Mouse (Mus musculus): ENCODE measurements around the gene Rbm43. TPM values are rescaled to one million over a fixed set of nuclear protein-coding genes. Genes with fewer than 3 reads are reported as not detected.
"Not testable (repeated sequence)": the region's sequence is repeated elsewhere in the genome, so short reads cannot be mapped to it uniquely, and the experiment has no call there.

Gene Rbm43
- polyA plus RNA-seq, 1 experiment: 0.98 TPM

DNA sequence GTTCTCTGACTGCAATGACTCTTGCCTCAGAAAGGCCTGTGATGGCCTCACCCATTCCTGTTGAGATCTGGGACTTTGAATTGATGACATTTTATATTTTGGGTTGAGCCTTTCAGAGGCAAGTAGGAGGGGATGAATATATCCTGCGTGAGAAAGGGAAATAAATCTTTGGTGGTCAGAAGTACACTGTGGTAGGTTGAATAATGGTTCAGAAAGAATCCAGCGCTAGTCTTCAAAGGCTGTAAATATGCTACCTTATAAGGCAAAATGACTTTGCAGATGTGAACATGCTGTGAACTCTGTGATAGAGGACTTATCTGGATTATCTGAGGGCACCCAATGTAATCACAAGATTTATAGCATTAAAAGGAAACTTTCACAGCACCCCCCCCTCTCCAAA, 23.1 kb downstream of the Rbm43 start:
- no peak overlapping the region for H3K4me3 ChIP-seq (ENCODE audit: insufficient read depth, poor library complexity, severe bottlenecking)
- no peaks in the 10 kb centered on the region for H3K79me3 ChIP-seq (ENCODE audit: low read depth)
- no peak for TF ChIP-seq MYOG (IDR thresholded peaks at IDR 0.05; ENCODE audit: control insufficient read depth, extremely low read depth, insufficient read length)
- TF ChIP-seq FOSL1 (IDR thresholded peaks at IDR 0.05; ENCODE audit: insufficient read depth, low read length, poor library complexity, severe bottlenecking): no peak
- TF ChIP-seq CTCF (IDR thresholded peaks at IDR 0.05; ENCODE audit: control insufficient read depth, insufficient read depth, insufficient read length): no peak
- no peak for TF ChIP-seq MYOD1 (IDR thresholded peaks at IDR 0.05; ENCODE audit: control insufficient read depth, insufficient read length, low read depth)
- no peak for TF ChIP-seq MAX (IDR thresholded peaks at IDR 0.05)
- no peak for TF ChIP-seq CEBPB (IDR thresholded peaks at IDR 0.05; ENCODE audit: low read depth)
- TF ChIP-seq USF1 (IDR thresholded peaks at IDR 0.05; ENCODE audit: low read depth): no peak
- H3K79me2 ChIP-seq (ENCODE audit: control insufficient read depth, insufficient read depth): no peaks in the 10 kb centered on the region
- H3K27me3 ChIP-seq (ENCODE audit: control insufficient read depth, insufficient read depth, insufficient read length): no peaks in the 10 kb centered on the region
- H3K36me3 ChIP-seq (ENCODE audit: control insufficient read depth, insufficient read depth): no peaks in the 10 kb centered on the region
- no peak overlapping the region for H3ac ChIP-seq (ENCODE audit: control insufficient read depth, insufficient read length, low read depth)

DNA sequence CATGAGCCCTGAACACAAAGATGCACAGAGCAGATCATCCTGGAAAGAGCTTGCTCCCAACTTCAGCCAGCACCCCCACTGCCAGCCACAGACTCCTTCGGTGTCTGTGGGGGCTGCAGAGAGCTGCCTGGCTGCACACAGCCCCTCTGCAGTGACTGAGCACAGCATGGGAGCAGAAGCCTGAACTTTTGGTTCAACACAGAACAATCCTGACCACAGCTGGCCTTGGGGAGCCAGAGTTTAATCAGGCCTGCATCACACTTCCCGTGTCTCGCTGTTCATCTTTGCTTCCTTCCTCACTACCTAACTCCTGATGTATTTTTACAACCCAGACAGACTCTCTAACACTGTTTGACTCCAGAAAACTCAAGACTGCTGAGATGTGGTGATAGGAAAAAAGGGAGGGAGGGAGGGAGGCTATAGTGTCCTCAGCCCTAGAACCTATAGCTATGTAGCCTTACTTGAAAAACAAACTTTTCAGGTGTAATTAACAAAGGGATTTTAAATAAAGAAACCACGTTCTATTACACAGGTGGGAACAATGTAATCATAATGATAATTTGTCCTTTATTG, 27.3 kb downstream of the Rbm43 start:
- no peaks in the 10 kb centered on the region for H3K79me3 ChIP-seq (ENCODE audit: low read depth)
- TF ChIP-seq CTCF (IDR thresholded peaks at IDR 0.05; ENCODE audit: control insufficient read depth, insufficient read depth, insufficient read length) (no peak), MAX (IDR thresholded peaks at IDR 0.05) (no peak), MYOG (IDR thresholded peaks at IDR 0.05; ENCODE audit: control insufficient read depth, extremely low read depth, insufficient read length) (no peak), CEBPB (IDR thresholded peaks at IDR 0.05; ENCODE audit: low read depth) (no peak), FOSL1 (IDR thresholded peaks at IDR 0.05; ENCODE audit: insufficient read depth, low read length, poor library complexity, severe bottlenecking) (no peak), MYOD1 (IDR thresholded peaks at IDR 0.05; ENCODE audit: control insufficient read depth, insufficient read length, low read depth) (no peak), USF1 (IDR thresholded peaks at IDR 0.05; ENCODE audit: low read depth) (no peak)

DNA sequence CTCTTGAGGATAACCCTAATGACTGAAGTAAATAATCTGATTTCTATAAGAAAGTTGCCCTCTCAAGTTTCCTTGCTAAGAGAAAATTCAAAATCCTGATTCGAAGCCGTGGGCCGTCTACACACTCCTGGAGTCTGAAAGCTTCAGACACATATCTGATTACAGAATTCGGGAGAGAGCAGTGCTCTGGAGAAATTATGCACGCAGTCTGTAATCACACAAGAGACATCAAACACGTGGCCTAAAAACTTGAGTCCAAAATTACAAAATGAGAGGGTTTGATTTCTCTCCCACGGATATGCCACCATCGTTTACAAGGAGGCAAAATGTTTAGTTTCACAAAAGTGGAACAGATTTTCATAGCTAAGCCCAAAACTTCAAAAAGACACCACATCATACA, 29.3 kb downstream of the Rbm43 start:
- H3K27me3 ChIP-seq (ENCODE audit: control insufficient read depth, insufficient read depth, insufficient read length): no peaks in the 10 kb centered on the region
- no peaks in the 10 kb centered on the region for H3K79me2 ChIP-seq (ENCODE audit: control insufficient read depth, insufficient read depth)
- TF ChIP-seq MYOD1 (IDR thresholded peaks at IDR 0.05; ENCODE audit: control insufficient read depth, insufficient read length, low read depth) (no peak), FOSL1 (IDR thresholded peaks at IDR 0.05; ENCODE audit: insufficient read depth, low read length, poor library complexity, severe bottlenecking) (no peak), USF1 (IDR thresholded peaks at IDR 0.05; ENCODE audit: low read depth) (no peak), MYOG (IDR thresholded peaks at IDR 0.05; ENCODE audit: control insufficient read depth, extremely low read depth, insufficient read length) (no peak), MAX (IDR thresholded peaks at IDR 0.05) (no peak), CEBPB (IDR thresholded peaks at IDR 0.05; ENCODE audit: low read depth) (no peak), CTCF (IDR thresholded peaks at IDR 0.05; ENCODE audit: control insufficient read depth, insufficient read depth, insufficient read length) (no peak)
- H3ac ChIP-seq (ENCODE audit: control insufficient read depth, insufficient read length, low read depth): no peak overlapping the region
- no peaks in the 10 kb centered on the region for H3K36me3 ChIP-seq (ENCODE audit: control insufficient read depth, insufficient read depth)
- no peaks in the 10 kb centered on the region for H3K79me3 ChIP-seq (ENCODE audit: low read depth)
- H3K4me3 ChIP-seq (ENCODE audit: insufficient read depth, poor library complexity, severe bottlenecking): no peak overlapping the region

More for the DNA sequence above, 27.3 kb downstream of the Rbm43 start:
- no peaks in the 10 kb centered on the region for H3K36me3 ChIP-seq (ENCODE audit: control insufficient read depth, insufficient read depth)
- H3ac ChIP-seq (ENCODE audit: control insufficient read depth, insufficient read length, low read depth): no peak overlapping the region
- H3K27me3 ChIP-seq (ENCODE audit: control insufficient read depth, insufficient read depth, insufficient read length): no peaks in the 10 kb centered on the region
- H3K4me3 ChIP-seq (ENCODE audit: insufficient read depth, poor library complexity, severe bottlenecking): no peak overlapping the region
- no peaks in the 10 kb centered on the region for H3K79me2 ChIP-seq (ENCODE audit: control insufficient read depth, insufficient read depth)

GRCm38 (mm10) chr2:51892411-51892901, 42.5 kb downstream of the Rbm43 start:
- TF ChIP-seq CEBPB (IDR thresholded peaks at IDR 0.05; ENCODE audit: low read depth) (no peak), MYOG (IDR thresholded peaks at IDR 0.05; ENCODE audit: control insufficient read depth, extremely low read depth, insufficient read length) (no peak), FOSL1 (IDR thresholded peaks at IDR 0.05; ENCODE audit: insufficient read depth, low read length, poor library complexity, severe bottlenecking) (no peak), CTCF (IDR thresholded peaks at IDR 0.05; ENCODE audit: control insufficient read depth, insufficient read depth, insufficient read length) (no peak), USF1 (IDR thresholded peaks at IDR 0.05; ENCODE audit: low read depth) (no peak), MAX (IDR thresholded peaks at IDR 0.05) (no peak), MYOD1 (IDR thresholded peaks at IDR 0.05; ENCODE audit: control insufficient read depth, insufficient read length, low read depth) (no peak)
- Histone ChIP-seq H3K79me2 (ENCODE audit: control insufficient read depth, insufficient read depth) (no peaks in the 10 kb centered on the region), H3K27me3 (ENCODE audit: control insufficient read depth, insufficient read depth, insufficient read length) (no peaks in the 10 kb centered on the region), H3K79me3 (ENCODE audit: low read depth) (no peaks in the 10 kb centered on the region), H3ac (ENCODE audit: control insufficient read depth, insufficient read length, low read depth) (no peak overlapping the region), H3K4me3 (ENCODE audit: insufficient read depth, poor library complexity, severe bottlenecking) (no peak overlapping the region), H3K36me3 (ENCODE audit: control insufficient read depth, insufficient read depth) (no peaks in the 10 kb centered on the region)

- no peak overlapping the region for H3K4me3 ChIP-seq (ENCODE audit: insufficient read depth, poor library complexity, severe bottlenecking)
- no peak overlapping the region for H3ac ChIP-seq (ENCODE audit: control insufficient read depth, insufficient read length, low read depth)
- H3K36me3 ChIP-seq (ENCODE audit: control insufficient read depth, insufficient read depth): no peaks in the 10 kb centered on the region
- H3K79me2 ChIP-seq (ENCODE audit: control insufficient read depth, insufficient read depth): no peaks in the 10 kb centered on the region
- no peak for TF ChIP-seq CTCF (IDR thresholded peaks at IDR 0.05; ENCODE audit: control insufficient read depth, insufficient read depth, insufficient read length)
- no peak for TF ChIP-seq MAX (IDR thresholded peaks at IDR 0.05)
- no peak for TF ChIP-seq FOSL1 (IDR thresholded peaks at IDR 0.05; ENCODE audit: insufficient read depth, low read length, poor library complexity, severe bottlenecking)
- TF ChIP-seq MYOD1 (IDR thresholded peaks at IDR 0.05; ENCODE audit: control insufficient read depth, insufficient read length, low read depth): no peak
- TF ChIP-seq MYOG (IDR thresholded peaks at IDR 0.05; ENCODE audit: control insufficient read depth, extremely low read depth, insufficient read length): no peak
- no peak for TF ChIP-seq CEBPB (IDR thresholded peaks at IDR 0.05; ENCODE audit: low read depth)
- no peak for TF ChIP-seq USF1 (IDR thresholded peaks at IDR 0.05; ENCODE audit: low read depth)
- no peaks in the 10 kb centered on the region for H3K79me3 ChIP-seq (ENCODE audit: low read depth)
- no peaks in the 10 kb centered on the region for H3K27me3 ChIP-seq (ENCODE audit: control insufficient read depth, insufficient read depth, insufficient read length)
These were observed 44.0 kb downstream of the Rbm43 start for GRCm38 (mm10) chr2:51890961-51891360.

DNA sequence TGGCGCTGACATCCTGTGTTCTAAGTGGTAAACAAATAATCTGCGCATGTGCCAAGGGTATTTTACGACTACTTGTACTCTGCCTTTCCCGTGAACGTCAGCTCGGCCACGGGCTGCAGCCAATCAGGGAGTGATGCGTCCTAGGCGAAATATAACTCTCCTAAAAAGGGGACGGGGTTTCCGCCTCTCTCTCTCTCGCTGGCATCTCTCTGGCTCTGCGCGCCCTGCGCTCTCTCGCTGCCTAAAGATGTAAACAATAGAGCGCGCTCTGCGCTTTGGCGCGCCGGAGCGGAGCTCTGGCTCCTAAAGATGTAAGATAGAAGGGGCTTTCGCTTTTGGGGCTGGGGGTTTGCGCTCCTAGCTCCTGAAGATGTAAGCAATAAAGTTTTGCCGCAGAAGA, 44.8 kb downstream of the Rbm43 start:
- H3K27me3 ChIP-seq (ENCODE audit: control insufficient read depth, insufficient read depth, insufficient read length); H3K4me3 ChIP-seq (ENCODE audit: insufficient read depth, poor library complexity, severe bottlenecking); H3K79me2 ChIP-seq (ENCODE audit: control insufficient read depth, insufficient read depth): not testable (repeated sequence)

More for the DNA sequence above, 44.8 kb downstream of the Rbm43 start:
- not testable (repeated sequence) for H3K79me3 ChIP-seq (ENCODE audit: low read depth); H3ac ChIP-seq (ENCODE audit: control insufficient read depth, insufficient read length, low read depth); H3K36me3 ChIP-seq (ENCODE audit: control insufficient read depth, insufficient read depth)
